Mouse (Mus musculus): Measurements from ENCODE around the gene Scd3. TPM values are rescaled to one million over a fixed set of nuclear protein-coding genes. Genes with fewer than 3 reads are reported as not detected.

The Scd3 gene
- polyA plus RNA-seq, 1 experiment from 2014 or later, result 0.19 TPM

- peak; percentile 94 for DNase-seq (ENCODE audit: low spot score)
- Histone ChIP-seq H3K4me3 (ENCODE audit: low read depth, low read length) (peak within 1 kb of the TSS; percentile 97), H3K27ac (ENCODE audit: low read depth) (peak within 1 kb of the TSS; percentile 95), H3K9me3 (ENCODE audit: control insufficient read depth, low read length) (no peaks in the 10 kb centered on the region), H3K9ac (ENCODE audit: low read length) (peak within 1 kb of the TSS; percentile 90), H3K4me2 (ENCODE audit: low read length) (peak within 1 kb of the TSS; percentile 97), H3K4me1 (replicated peaks; ENCODE audit: control insufficient read depth, insufficient read depth, low read length) (peaks cover 35% of the 10 kb centered on the region), H3K36me3 (ENCODE audit: control insufficient read depth, insufficient read depth, low read length) (peaks cover 28% of the 10 kb centered on the region), H3K27me3 (replicated peaks; ENCODE audit: control insufficient read depth, insufficient read depth, low read length) (no peaks in the 10 kb centered on the region)
- peak; percentile 15; the same call in 1 of the 2 replicates for ATAC-seq (replicated peaks; ENCODE audit: low FRiP score, low TSS enrichment, low read depth)
- WGBS, result 2% methylated on average over 21 of the region's 21 CpGs
These were observed 90.1 kb downstream of the Scd3 start, which contains the start of gene Scd2 for GRCm38 (mm10) chr19:44292941-44293768. Scd2 (plus strand) TSS chr19:44293674.

Other genes starting within 250 kb of the Scd3 start
- gene Cpn1, start 216.7 kb upstream of the Scd3 start, polyA plus RNA-seq (2014; fragmentation: Nextera tagmentation; extraction: Ambion mirVana), result 11.4 and 15.5 TPM in 2 replicates
- 0.12 TPM in 1 of 2 replicates, not detected in the other for gene Cyp2c23, start 174.1 kb upstream of the Scd3 start, polyA plus RNA-seq (2014; fragmentation: Nextera tagmentation; extraction: Ambion mirVana)
- 21.9 and 25.7 TPM in 2 replicates for gene Erlin1, start 133.5 kb upstream of the Scd3 start, polyA plus RNA-seq (2014; fragmentation: Nextera tagmentation; extraction: Ambion mirVana)
- gene Chuk, start 95.8 kb upstream of the Scd3 start, polyA plus RNA-seq (2014; fragmentation: Nextera tagmentation; extraction: Ambion mirVana), result 37.5 and 40.4 TPM in 2 replicates
- 35.5 and 37.8 TPM in 2 replicates for gene Cwf19l1, start 67.4 kb upstream of the Scd3 start, polyA plus RNA-seq (2014; fragmentation: Nextera tagmentation; extraction: Ambion mirVana)
- gene Bloc1s2, start 56.8 kb upstream of the Scd3 start, polyA plus RNA-seq (2014; fragmentation: Nextera tagmentation; extraction: Ambion mirVana), result 85.5 and 97.1 TPM in 2 replicates
- gene Pkd2l1, start 10.8 kb upstream of the Scd3 start, polyA plus RNA-seq (2014; fragmentation: Nextera tagmentation; extraction: Ambion mirVana), result 0.12 TPM in 1 of 2 replicates, not detected in the other
- 341 and 386 TPM in 2 replicates for gene Scd2, start 90.4 kb downstream of the Scd3 start, polyA plus RNA-seq (2014; fragmentation: Nextera tagmentation; extraction: Ambion mirVana)
- 0.08 and 0.20 TPM in 2 replicates for gene Scd4, start 129.8 kb downstream of the Scd3 start, polyA plus RNA-seq (2014; fragmentation: Nextera tagmentation; extraction: Ambion mirVana)
- 3.5 and 4.4 TPM in 2 replicates for gene Scd1, start 204.6 kb downstream of the Scd3 start, polyA plus RNA-seq (2014; fragmentation: Nextera tagmentation; extraction: Ambion mirVana)